ENCODE assay signal across 31 mouse cellular contexts in genomic region chr10:19127581-19128291, GRCm38 (mm10).
DNase-seq lines count a peak whose midpoint lies in the region; ATAC-seq and TF ChIP-seq lines count a peak whose summit lies in the region.
"Had no signal": no experiment of that assay in that cellular context is flagged by ENCODE, and none has a peak within 500 bp of the region (broad histone marks: within the 10 kb centered on the region; RNA-seq: fewer than 3 reads in every experiment).

No protein-coding gene starts in this region.

- no peaks in the 10 kb centered on the region for H3K36me3 ChIP-seq in lung, embryonic 15.5 days
- H3K36me3 ChIP-seq in lung, embryonic 16.5 days (ENCODE audit: control insufficient read depth, insufficient read depth, low read length): no peaks in the 10 kb centered on the region
- no peaks in the 10 kb centered on the region for H3K36me3 ChIP-seq in midbrain, embryonic 13.5 days
- H3K36me3 ChIP-seq: forebrain, embryonic 15.5 days; hindbrain, embryonic 13.5 days; liver, embryonic 13.5 days; midbrain, embryonic 15.5 days had no signal

- no peak for DNase-seq in lung, adult 2 months
- peak; percentile 75 for DNase-seq in naive thymus-derived CD4-positive, alpha-beta T cell, adult 2 months (ENCODE audit: low read depth)
- no peak for DNase-seq in right cerebral cortex, postnatal 10 days (ENCODE audit: low spot score in 2 of 2)
- no peak for DNase-seq in urinary bladder, postnatal 14 days (ENCODE audit: low spot score)
- DNase-seq: adrenal gland, postnatal 14 days; cerebellum, adult 11 months; cerebellum, adult 9-10 months; cerebellum, postnatal 36 days; gastrocnemius, adult 2 months; gastrocnemius, postnatal 36 days; heart, adult 18-20 months; heart, postnatal 4 days; kidney, adult 18-20 months; kidney, postnatal 4 days; layer of hippocampus, postnatal 36 days; left cerebral cortex, postnatal 4 days; liver, embryonic 13.5 days; right cerebral cortex, adult 18-20 months; right cerebral cortex, postnatal 4 days; thymus, adult 2 months had no signal

- 0 out of 2 replicates have a peak, but pooled peaks cover 8% of the 10 kb centered on the region for H3K4me1 ChIP-seq in lung, embryonic 15.5 days
- peaks cover 10% of the 10 kb centered on the region for H3K4me1 ChIP-seq in lung, adult 2 months (ENCODE audit: control insufficient read depth, insufficient read depth, low read length)
- H3K4me1 ChIP-seq in lung, embryonic 16.5 days (replicated peaks; ENCODE audit: control insufficient read depth, insufficient read depth, low read length): peaks cover 2% of the 10 kb centered on the region; the same call in 1 of the 2 replicates
- H3K4me1 ChIP-seq in midbrain, embryonic 13.5 days (replicated peaks): peaks cover 3% of the 10 kb centered on the region; the same call in 1 of the 2 replicates
- H3K4me1 ChIP-seq: forebrain, embryonic 15.5 days; liver, embryonic 13.5 days; midbrain, embryonic 15.5 days had no signal

- H3K9ac ChIP-seq in lung, embryonic 15.5 days: no peak overlapping the region
- H3K9ac ChIP-seq in lung, embryonic 16.5 days (ENCODE audit: low read length): no peak overlapping the region
- H3K9ac ChIP-seq in midbrain, embryonic 13.5 days (replicated peaks): no peak overlapping the region
- H3K9ac ChIP-seq: forebrain, embryonic 15.5 days; hindbrain, embryonic 13.5 days; liver, embryonic 13.5 days; midbrain, embryonic 15.5 days had no signal

- 43% methylated on average over 4 of the region's 4 CpGs for WGBS in lung, embryonic 15.5 days
- WGBS in lung, adult 2 months: 59% methylated on average over 4 of the region's 4 CpGs
- WGBS in lung, embryonic 16.5 days: 46% methylated on average over 4 of the region's 4 CpGs
- 79% methylated on average over 4 of the region's 4 CpGs for WGBS in midbrain, embryonic 13.5 days

- ATAC-seq in lung, embryonic 15.5 days (ENCODE audit: borderline replicate concordance, extremely low read depth, low FRiP score, low TSS enrichment): 0 out of 2 replicates have a peak, but pooled peaks have one; percentile 57
- ATAC-seq in activated CD4-positive, CD25-positive, alpha-beta regulatory T cell, adult 4 months: peak; percentile 66
- ATAC-seq in lung, embryonic 16.5 days (ENCODE audit: low read depth): peak; percentile 82
- no peak for ATAC-seq in midbrain, embryonic 13.5 days
- ATAC-seq: forebrain, embryonic 15.5 days; midbrain, embryonic 15.5 days had no signal

- TF ChIP-seq CTCF in lung, adult 2 months (IDR thresholded peaks at IDR 0.05; ENCODE audit: insufficient read depth, low read length): no peak

- H3K27me3 ChIP-seq in lung, embryonic 15.5 days: no peaks in the 10 kb centered on the region
- no peaks in the 10 kb centered on the region for H3K27me3 ChIP-seq in lung, embryonic 16.5 days (ENCODE audit: control insufficient read depth, insufficient read depth, low read depth, low read length)
- no peaks in the 10 kb centered on the region for H3K27me3 ChIP-seq in midbrain, embryonic 13.5 days
- H3K27me3 ChIP-seq: CH12.LX; forebrain, embryonic 15.5 days; hindbrain, embryonic 13.5 days; liver, embryonic 13.5 days; midbrain, embryonic 15.5 days had no signal

- H3K27ac ChIP-seq in lung, embryonic 15.5 days: peak overlapping the region; percentile 67
- peak overlapping the region; percentile 75 for H3K27ac ChIP-seq in lung, embryonic 16.5 days (ENCODE audit: low read length)
- H3K27ac ChIP-seq in midbrain, embryonic 13.5 days: no peak overlapping the region
- H3K27ac ChIP-seq: forebrain, embryonic 15.5 days; gastrocnemius, adult 2 months; hindbrain, embryonic 13.5 days; liver, embryonic 13.5 days; macrophage; midbrain, embryonic 15.5 days; stomach, postnatal 0 days had no signal

- H3K9me3 ChIP-seq in lung, embryonic 15.5 days: no peaks in the 10 kb centered on the region
- no peaks in the 10 kb centered on the region for H3K9me3 ChIP-seq in lung, embryonic 16.5 days (ENCODE audit: control insufficient read depth, low read length)
- no peaks in the 10 kb centered on the region for H3K9me3 ChIP-seq in midbrain, embryonic 13.5 days
- H3K9me3 ChIP-seq: forebrain, embryonic 15.5 days; hindbrain, embryonic 13.5 days; liver, embryonic 13.5 days; midbrain, embryonic 15.5 days had no signal

- no peak overlapping the region for H3K4me3 ChIP-seq in lung, embryonic 15.5 days
- no peak overlapping the region for H3K4me3 ChIP-seq in lung, adult 2 months (replicated peaks; ENCODE audit: extremely low read depth, low read depth, low read length)
- no peak overlapping the region for H3K4me3 ChIP-seq in lung, embryonic 16.5 days (ENCODE audit: low read length)
- H3K4me3 ChIP-seq in midbrain, embryonic 13.5 days (replicated peaks): no peak overlapping the region
- H3K4me3 ChIP-seq: forebrain, embryonic 15.5 days; gastrocnemius, adult 2 months; hindbrain, embryonic 13.5 days; liver, embryonic 13.5 days; midbrain, embryonic 15.5 days had no signal

- H3K4me2 ChIP-seq in lung, embryonic 15.5 days: no peak overlapping the region
- H3K4me2 ChIP-seq in lung, embryonic 16.5 days (ENCODE audit: low read depth, low read length): no peak overlapping the region
- H3K4me2 ChIP-seq in midbrain, embryonic 13.5 days (replicated peaks): no peak overlapping the region
- H3K4me2 ChIP-seq: forebrain, embryonic 15.5 days; heart, embryonic 11.5 days; hindbrain, embryonic 13.5 days; liver, embryonic 13.5 days; midbrain, embryonic 15.5 days had no signal

- TF ChIP-seq POLR2A in lung, adult 2 months (IDR thresholded peaks at IDR 0.05; ENCODE audit: borderline replicate concordance, extremely low read depth, low read depth, low read length): no peak
